Mouse (Mus musculus) hindlimb bud, embryonic 11.5 days (tissue): Measurements from ENCODE around the gene Zfp523.

Source experiments
- DNase-seq: peaks from one replicate; pipeline ENCODE4 v3.0.0-alpha.2; 2012; ENCODE audit warnings: low read depth, low spot score; ENCODE audit errors: extremely low spot score

Gene Zfp523

DNA sequence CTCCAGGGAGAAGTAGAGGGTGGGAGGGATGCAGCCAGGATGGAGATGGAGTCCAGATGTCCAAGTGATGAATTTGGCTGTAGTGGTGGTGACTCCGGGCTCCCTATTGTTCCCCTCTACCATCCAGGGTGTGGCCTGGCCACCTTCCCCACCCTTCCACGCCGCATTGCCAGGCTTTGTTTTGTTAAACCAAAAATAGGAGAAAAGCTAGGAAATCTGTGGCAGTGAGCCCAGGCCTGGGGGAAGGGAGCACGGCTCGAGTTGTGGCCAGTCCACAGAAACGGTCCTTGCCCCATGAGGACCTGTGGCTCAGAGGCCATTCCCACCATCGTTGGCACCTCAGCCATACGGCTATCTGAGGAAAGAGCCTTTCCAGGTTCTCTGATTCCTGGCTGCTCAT lies 22.0 kb upstream of the Zfp523 start:
- no peak for DNase-seq

DNA sequence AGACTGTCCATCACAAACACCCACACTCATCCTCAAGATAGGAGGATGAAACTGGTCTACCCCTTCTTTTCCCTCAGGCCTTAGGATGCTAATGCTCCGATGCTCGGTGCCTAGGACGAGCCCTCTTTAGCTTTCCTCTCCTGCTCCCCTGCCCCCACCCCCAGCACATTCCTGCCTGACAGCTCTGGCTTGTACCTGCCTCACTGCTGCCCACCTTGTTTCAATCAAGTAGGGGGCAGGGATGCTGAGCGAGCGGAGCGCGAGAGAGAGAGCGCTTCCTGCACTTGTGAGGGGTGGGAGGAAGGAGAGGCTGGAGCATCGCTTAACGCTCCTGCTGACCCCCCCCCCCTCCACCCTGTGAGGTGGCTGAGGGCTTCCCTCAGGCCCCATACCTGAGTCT lies 16.6 kb upstream of the Zfp523 start:
- DNase-seq: no peak

DNA sequence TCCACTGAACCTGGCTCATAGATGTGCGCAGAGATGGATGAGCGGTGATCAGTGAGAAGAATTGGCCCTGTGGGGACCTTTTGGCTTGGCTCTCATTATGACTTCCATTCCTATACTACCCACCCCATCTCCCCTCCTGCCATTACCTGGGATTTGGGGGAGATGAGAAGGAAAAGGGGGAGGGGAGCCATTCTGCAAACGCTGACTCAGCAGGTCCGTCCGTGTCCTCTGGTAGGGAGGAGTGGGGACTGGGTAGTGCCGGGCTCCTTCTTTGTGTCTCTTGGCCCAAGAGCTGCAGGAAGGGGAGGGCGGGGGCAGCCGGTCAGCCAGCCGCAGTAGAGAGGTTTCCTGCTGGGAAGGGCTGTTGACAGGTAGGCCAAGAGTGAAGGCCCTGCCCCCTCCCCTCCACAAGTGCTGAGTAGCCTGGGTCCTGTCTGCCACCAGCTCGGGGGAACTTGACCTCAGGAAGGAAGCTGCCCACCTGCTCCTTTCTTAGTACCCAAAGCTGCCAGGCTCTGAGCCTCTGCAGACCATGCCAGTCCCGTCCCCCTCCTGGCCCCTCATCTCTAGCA lies 15.5 kb upstream of the Zfp523 start:
- no peak for DNase-seq

DNA sequence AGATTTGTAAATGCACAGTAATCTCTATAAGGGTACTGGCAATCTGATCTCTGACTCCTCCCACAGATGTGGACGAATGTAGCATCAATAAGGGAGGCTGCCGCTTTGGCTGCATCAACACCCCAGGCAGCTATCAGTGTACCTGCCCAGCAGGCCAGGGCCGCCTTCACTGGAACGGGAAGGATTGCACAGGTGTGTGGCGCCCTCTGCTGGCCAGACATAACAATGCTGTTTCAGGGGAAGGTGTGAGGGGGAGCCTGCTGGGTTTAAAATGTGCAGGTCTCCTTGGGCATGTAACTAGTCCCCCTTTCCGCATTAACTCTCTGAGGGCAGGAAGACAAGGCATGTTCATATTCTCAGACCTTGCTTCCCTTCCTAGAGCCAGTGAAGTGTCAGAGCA lies 13.3 kb upstream of the Zfp523 start:
- DNase-seq: no peak

DNA sequence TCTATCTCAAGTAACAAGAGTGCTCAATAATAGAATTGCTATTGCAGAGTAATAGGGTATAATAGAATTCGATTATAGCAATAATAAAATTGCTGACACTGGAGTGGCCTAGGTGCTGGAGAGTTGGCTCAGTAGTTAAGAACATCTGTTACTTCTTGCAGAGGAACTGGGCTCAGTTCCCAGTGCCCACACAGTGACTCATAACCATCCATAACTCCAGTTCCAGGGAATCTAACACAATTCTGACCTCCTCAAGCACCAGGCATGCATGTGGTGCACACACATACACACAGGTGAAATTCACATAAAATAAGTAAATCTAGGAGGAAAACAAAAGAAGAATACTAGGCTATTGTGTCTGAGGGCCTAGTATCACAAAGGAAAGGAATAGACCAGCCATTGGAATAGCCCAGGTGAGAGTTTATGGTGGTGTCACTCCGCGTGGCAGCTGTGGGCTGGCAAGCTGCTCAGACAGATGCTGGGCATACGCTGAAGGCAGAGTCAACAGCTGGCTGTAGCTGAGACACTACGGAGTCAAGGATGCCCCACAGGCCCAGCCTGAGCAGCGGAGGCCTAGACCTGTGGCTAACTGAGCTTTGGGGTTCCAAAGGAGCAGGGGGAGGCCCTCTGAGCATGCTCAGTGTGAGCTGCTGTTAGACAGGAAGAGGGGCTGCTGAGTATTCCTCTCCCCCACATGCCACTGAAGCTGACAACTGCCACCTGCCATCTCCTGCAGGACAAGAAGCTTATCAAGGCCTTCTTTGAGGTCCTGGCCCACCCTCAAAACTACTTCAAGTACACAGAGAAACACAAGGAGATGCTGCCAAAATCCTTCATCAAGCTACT lies 6.2 kb upstream of the Zfp523 start:
- DNase-seq: no peak

DNA sequence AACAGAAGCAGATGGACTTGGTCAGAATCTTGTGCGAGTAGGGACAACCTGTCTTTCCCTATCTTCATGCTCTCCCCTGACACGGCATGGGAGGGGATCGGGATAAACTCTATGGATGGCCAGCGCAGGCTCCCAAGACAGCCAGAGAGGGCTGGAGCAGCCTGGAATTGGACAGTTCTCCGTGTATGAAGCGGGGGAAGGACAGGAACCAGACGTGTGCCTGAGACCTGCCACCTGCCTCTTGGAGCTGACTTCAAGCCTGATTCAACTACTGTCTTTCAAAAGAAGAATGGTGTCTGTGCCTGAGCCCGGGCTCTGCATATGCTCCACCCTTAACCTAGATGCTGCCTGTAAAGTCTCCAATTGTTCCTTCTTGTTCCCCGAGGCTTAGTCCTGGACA lies 4.2 kb upstream of the Zfp523 start:
- no peak for DNase-seq

DNA sequence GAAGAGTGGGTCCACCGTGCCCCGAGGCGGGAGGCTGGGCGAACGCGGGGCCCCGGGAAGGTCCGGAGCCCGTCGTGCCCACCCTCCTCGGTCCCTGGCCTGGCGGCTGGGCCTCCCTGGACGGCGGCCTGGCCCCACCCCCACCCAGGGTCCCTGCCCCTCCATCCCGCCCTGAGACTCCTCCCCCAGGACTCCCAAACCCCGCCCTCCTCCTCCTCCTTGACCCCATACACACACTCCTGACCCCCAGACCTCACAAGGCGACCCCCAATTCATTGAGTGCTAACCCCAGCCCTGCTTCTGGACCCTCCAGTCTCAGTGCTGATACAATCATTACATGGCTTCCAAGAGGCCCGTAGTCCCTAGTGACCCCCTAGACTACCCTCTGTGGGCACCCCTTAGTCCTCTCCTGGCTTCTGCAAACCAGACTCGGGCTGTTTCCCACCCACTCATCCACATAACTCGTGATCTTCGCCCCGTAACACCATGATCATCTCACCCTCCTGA lies 664 bp downstream of the Zfp523 start:
- no peak for DNase-seq

DNA sequence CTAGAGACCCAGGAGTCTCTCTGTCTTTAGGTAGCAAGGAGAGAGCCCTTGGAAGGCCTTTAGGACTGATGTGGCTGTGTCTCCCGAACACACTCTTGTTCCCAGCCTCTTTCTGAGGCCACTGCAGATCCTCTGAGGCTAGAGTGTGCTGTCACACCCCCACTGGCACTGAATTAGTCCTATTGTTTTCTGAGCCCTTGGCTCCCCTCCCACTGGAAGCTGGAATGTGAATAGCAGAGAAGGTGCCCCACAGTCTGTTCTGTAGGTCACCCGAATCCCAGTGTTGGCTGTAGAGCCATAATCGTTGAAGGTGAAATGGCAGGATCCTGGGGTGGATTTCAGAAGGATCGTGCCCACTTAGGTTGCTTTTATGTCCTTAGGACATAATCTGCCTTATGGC lies 3.4 kb downstream of the Zfp523 start:
- DNase-seq: no peak

DNA sequence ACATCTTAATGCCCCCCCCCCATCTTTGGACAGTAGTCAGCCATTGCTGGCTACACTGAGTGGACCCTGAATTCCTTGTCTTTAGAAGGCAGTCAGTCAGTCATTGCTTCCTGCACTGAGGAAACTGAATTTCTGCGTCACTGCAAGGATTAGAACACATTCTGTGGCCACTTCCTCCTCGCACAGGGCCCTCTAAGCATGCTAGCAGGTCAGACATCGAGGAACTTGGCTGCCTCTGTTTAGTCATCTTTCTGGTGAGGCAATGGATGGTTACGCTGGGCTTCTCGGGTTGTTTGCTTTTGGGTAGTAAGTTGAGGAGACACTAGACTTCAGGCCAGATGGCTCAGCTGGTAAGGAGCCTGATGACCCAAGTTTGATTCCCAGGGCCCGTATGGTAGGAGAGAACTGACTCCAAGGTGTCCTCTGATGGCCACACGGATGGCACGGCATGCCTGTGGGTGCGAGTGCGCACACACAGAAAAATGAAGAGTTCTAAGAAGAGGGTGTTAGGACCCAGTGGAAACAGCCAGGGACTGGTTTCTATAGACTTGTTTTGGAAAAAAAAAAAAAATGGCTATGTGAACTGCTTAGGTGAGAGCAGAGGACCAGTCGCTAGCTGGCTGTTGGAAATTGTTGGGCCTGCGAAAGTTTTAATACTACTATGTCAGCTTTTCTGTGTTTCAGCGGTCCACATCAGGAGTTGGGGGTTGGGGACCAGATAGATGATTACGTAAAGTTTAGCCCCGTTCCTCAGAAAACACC lies 4.0 kb downstream of the Zfp523 start:
- no peak for DNase-seq

DNA sequence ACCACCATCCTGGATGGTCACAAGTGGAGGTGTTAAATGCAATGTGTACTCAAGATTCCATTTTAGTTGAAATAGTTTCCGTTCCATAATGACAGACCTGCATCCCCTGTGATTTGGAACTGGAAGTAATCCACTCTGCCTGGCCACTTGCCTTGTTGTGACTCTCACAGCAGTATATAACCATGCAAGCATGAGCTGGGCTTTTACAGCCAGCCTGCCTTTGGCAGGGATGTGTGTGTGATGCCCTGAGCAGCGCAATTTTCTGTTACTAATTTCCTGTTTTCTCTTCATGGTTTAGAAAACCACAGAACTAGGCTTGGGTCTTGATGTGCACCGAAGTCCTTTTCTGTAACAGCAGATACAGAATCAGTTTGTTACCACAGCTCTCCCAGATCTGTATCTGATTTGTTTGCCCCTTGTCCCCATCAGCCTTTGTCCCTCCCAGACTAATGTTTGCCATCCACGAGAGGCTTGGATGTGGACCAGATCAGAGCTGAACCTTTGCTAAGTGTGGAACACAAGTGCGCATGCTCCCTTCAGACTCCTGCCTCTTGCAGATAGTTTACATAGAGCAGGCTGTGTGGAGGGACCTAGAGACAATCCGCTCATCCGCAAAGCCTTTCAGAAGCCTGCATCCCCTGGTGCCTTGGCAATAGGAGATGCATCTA lies 8.2 kb downstream of the Zfp523 start:
- no peak for DNase-seq

DNA sequence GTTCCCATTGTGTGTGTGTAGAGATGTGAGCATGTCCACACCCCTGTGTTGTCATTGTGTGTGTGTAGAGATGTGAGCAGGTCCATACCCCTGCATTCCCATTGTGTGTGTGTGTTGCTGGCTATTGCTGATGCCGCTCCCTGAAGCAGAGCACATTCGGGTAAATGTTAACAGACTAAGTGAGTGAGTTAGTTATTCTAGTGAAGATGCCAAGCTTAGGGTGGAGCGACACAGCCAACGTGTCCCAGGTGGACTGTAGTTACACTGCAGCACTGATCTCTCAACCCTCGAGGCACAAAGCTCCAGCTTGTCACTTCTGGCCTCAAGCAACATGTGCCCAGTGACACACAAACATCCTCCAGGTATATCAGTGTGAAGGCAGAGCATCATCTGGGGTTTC lies 11.4 kb downstream of the Zfp523 start:
- no peak for DNase-seq

DNA sequence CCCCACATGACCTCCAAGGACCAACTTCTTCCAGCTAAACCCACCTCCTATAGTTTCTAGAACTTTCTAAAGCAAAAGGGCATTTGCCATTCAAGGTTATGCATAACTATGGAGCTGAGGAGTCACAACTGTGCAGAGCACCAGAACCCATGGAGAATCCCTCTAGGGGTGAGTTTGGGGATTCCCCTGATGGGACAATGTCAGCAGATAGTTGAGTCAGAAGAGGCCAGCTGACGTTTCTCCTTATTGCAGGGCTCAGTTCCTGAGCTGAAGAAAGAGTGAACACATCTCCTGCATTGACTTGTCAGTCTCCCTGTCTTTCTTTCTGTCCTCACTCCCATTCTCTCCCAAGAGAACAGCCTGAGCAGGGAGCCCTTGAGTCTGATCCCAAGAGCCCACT lies 15.8 kb downstream of the Zfp523 start:
- DNase-seq: no peak

DNA sequence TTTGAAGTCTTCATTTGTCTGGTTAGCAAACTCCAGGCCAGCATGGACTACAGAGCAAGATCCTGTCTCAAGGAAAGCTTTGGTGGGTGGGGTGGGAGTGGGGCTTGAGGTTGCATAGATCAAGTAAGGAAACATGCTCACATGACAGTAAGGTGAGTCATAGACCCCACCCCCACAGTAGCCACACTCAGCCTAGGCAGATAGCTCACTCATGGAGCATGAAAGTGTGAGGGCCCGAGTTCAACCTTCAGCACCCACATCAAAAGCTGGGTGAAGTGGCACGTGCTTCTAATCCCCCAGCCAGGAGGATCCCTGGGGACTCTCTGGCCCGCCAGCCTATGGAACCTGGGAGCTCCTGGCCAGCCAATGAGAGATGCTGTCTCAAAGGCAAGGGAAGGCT lies 16.6 kb downstream of the Zfp523 start:
- no peak for DNase-seq

DNA sequence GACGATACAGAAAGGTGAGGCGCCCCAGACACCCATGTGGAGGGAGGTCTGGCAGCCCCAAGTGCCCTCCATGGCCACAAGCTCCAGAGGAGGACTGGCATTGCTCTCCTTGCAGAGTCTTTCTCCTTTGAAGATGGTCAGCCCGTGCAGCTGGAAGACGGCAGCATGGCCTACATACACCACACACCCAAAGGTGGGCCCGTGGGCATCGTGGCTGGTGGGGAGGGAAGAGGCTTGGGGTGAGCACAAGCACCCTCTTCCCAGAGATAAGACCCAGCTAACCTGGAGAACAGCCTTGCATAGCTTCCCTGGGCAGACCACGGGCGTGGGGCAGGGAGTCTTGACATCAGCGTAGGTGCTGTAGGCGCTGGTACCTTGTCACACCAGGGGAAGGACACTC lies 18.1 kb downstream of the Zfp523 start:
- DNase-seq: no peak

DNA sequence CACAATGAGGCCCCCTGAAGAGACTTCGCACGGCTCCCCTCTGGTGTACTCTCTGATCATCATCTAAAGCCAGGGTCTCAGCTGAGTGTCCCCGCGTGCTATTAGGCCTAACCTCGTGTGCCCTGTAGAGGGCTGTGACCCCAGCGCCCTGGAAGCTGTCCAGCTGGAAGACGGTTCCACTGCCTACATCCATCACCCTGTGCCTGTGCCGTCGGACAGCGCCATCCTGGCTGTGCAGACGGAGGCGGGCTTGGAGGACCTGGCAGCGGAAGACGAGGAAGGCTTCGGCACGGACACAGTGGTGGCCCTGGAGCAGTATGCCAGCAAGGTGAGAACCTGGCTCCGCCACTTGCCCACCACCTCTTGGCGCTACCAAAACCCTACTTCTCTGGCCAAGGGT lies 20.7 kb downstream of the Zfp523 start:
- DNase-seq: no peak

DNA sequence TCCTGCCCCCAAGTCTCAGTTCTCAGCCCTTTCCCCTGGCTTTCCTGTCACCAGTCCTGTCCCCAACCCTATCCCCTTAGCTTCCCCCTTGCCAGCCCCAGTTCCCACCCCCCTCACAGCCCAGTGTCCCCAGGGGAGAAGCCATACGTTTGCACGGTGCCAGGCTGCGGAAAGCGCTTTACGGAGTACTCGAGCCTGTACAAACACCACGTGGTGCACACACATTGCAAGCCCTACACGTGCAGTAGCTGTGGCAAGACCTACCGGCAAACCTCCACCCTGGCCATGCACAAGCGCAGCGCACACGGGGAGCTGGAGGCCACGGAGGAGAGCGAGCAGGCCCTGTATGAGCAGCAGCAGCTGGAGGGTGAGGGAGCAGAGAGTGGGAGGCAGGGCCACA lies 25.1 kb downstream of the Zfp523 start:
- DNase-seq: no peak

DNA sequence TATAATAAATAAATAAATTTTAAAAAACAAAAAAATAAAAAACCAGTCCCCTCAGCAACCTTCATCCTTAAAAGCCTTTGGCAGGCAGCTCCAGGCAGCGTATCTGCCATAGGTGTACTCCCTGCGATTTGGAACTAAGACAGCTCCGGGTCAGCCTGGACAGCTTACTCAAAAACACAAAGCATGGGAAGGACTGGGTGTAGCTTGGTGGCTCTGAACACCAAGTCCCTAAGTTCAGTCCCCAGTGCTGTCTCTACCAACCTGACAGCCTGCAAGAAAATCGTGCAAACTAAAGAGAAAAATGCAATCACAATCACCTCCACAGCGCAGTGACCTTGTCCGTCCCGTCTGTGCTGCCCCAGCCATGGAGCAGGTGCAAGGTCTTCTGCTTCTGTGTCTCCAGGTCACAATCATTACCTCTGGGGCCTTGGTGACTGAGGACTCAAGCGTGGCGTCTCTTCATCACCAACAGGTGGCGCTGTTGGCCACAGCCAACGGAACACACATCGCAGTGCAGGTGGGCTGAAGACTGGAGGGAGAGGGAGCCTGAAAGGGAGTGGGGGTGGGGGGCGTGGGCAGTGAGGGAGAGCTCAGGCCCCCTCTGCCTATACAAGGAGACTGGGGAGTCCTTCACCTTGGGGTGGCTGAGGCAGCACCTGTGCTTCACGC lies 27.3 kb downstream of the Zfp523 start:
- DNase-seq: peak; percentile 50

DNA sequence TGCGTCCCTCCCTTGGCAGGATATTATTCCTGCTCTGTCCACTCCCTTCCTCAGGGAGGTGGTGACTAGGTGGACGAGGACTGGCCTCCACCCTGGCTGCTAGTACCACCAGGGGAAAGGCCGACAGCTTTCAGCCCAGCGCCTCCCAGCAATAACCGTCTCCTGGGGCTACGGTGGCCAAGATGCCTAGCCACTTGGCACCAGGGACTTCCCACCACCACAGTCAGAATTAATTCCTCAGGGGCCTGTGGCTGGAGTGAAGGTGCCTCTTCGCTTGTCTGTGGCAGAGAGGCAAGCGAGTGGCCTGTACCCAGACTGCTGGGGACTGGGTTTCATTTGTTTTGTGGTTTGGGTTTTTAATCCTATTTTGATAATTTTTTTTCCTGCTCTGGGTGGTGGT lies 28.5 kb downstream of the Zfp523 start:
- DNase-seq: no peak

DNA sequence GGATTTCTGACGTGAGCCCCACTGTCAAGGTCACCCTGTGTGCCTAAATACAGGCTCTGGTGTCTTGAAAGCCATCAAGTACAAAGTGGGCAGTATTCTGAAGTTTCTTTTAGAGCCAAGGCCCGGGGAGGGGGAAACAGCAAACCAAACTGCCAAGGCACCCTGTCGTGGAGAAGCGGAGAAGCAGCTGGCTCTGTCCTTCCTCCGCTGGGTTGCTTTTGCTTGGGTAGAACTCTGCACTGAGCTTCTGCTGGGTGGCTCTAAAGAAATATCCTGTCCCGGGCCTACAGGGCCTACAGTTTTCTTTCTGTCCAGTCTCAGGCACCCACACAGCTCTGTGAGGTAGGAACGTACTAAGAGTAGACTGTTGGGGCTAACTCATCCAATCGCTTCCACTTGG lies 30.2 kb downstream of the Zfp523 start:
- DNase-seq: no peak

DNA sequence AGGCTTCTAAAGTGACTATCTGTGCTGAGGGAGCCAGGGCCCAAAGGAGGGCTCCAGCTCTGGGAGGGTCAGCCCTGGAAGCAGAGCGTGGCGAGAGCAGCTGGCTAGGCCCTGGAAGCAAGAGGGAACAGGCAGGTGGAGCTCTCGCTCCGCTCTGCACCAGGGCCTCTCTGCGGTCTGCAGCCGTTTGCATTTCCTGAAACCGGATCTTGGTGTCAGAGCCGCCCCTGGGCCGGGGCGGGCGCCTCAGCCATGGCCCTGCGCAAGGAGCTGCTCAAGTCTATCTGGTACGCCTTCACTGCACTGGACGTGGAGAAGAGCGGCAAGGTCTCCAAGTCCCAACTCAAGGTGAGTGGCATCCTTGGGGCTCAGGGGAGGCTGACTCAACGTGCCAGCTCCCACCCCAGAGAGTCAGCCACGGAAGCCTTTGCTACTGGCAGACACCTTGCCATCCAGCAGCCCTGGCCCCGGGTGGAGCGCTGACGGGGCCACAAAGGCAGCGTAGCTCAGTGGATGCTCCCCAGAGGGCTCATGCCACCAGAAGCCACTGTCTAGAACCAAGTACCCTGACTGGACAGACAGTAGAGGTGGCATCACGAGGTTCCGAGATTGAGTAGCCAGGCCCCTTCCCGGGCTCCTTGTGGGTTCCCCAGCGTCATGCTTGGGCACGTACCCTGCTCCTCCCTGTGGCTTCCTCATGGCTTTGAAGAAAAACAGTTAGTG lies 30.8 kb downstream of the Zfp523 start, which contains the start of gene Def6:
Def6 (plus strand) TSS at position 188 of the 723 bp plus-strand sequence.
- peak; percentile 46 for DNase-seq
